Mouse (Mus musculus): ENCODE measurements around the gene Dbnl. TPM values are rescaled to one million over a fixed set of nuclear protein-coding genes. Genes with fewer than 3 reads are reported as not detected.

Dbnl gene
- polyA plus RNA-seq, 1 experiment from 2014 or later: 140 TPM

DNA sequence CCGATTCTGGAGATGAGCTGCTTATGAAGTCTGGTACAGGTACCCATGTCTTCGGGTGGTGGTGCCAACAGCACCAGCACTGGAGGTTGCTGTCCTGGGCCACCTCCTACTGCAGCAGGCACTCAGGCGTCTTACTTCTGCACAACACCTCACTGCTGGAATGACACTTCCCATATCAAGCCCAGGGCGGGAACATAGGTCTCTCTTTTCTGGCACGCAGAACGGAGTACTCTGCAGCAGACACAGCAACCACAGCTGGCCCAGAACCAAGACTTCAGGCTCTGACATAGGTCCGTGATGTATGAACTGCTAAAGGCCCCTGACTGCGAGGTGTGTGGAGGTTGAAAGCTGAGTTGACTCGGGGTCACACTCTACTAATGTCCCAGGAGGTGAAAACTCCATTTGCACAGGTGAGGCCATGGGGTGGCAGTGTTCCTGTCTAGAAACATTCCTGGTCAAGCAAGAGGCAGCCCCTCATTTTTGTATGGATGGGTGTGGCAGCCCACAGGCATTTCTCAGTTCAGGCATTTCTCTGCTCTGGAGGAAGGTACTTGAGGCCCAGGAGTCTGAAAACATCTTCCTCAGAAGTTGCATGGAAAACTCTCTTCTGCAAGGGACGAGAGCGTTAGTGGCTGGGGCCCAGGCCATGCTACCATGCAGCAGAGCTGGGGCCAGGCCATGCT, 40.4 kb downstream of the Dbnl start:
- Histone ChIP-seq H3K36me3 (replicated peaks) (peaks cover 54% of the 10 kb centered on the region), H3K27me3 (ENCODE audit: poor library complexity, severe bottlenecking) (no peaks in the 10 kb centered on the region), H3K9me3 (no peaks in the 10 kb centered on the region), H3K27ac (no peak overlapping the region), H3K4me3 (no peak overlapping the region), H3K4me1 (no peaks in the 10 kb centered on the region)
- DNase-seq (ENCODE audit: extremely low spot score, low spot score): no peak
- 93% methylated on average over 11 of the region's 11 CpGs for WGBS

DNA sequence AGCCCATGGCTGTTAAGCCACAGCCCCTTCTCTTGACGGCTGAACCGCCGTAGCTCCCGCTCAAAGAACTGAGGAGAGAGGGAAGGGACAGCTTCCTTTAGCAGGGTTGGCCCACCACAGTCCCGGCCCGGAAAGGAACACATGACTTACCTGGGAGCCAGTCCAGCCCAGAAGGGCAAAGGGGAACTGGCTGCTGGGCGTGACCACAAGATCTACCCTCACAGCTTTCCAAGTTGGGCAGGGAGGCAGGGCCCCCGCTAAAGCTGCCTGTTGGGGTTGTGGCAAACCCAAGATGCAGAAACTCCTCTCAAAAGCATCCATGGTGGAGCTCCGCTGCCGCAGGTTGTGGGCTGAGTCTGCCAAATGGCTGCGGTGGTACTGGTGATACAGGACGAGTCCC, 41.0 kb downstream of the Dbnl start:
- 94% methylated on average over 12 of the region's 12 CpGs for WGBS
- H3K4me3 ChIP-seq: no peak overlapping the region
- no peak for DNase-seq (ENCODE audit: extremely low spot score, low spot score)
- H3K27ac ChIP-seq: no peak overlapping the region
- no peaks in the 10 kb centered on the region for H3K27me3 ChIP-seq (ENCODE audit: poor library complexity, severe bottlenecking)
- H3K9me3 ChIP-seq: no peaks in the 10 kb centered on the region
- H3K36me3 ChIP-seq (replicated peaks): peaks cover 60% of the 10 kb centered on the region
- no peaks in the 10 kb centered on the region for H3K4me1 ChIP-seq

DNA sequence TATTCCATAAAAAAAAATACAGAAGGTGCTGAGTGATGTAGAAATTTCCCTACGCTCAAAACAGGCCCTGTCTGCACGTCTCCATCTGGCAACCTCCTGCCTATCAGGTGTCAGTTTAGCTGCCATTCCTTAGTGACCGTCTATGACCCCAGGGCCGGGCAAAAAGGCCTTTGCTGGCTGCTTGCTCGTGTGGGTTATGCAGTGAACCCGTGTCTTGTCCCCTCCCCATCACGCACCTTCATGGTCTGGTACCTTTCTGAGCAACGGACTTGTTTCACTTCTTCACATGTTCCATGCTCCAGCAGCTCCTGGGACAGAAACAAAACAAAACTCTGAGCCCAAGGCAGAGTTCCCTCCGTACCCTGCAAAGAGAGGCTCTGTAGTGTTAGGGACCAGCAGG, 46.2 kb downstream of the Dbnl start:
- Histone ChIP-seq H3K27ac (no peak overlapping the region), H3K27me3 (ENCODE audit: poor library complexity, severe bottlenecking) (peaks cover 8% of the 10 kb centered on the region; the same call in 1 of the 2 replicates), H3K4me1 (peaks cover 17% of the 10 kb centered on the region), H3K9me3 (no peaks in the 10 kb centered on the region), H3K36me3 (replicated peaks) (peaks cover 52% of the 10 kb centered on the region), H3K4me3 (no peak overlapping the region)
- 92% methylated on average over 9 of the region's 9 CpGs for WGBS
- no peak for DNase-seq (ENCODE audit: extremely low spot score, low spot score)

GRCm38 (mm10) chr11:5835057-5835456, 46.8 kb downstream of the Dbnl start:
- DNase-seq (ENCODE audit: extremely low spot score, low spot score): no peak
- H3K36me3 ChIP-seq (replicated peaks): peaks cover 47% of the 10 kb centered on the region
- H3K9me3 ChIP-seq: no peaks in the 10 kb centered on the region
- peaks cover 8% of the 10 kb centered on the region; the same call in 1 of the 2 replicates for H3K27me3 ChIP-seq (ENCODE audit: poor library complexity, severe bottlenecking)
- whole genome bisulfite sequencing: 92% methylated on average over 7 of the region's 7 CpGs
- H3K4me1 ChIP-seq: peaks cover 20% of the 10 kb centered on the region
- H3K27ac ChIP-seq: no peak overlapping the region
- H3K4me3 ChIP-seq: no peak overlapping the region

DNA sequence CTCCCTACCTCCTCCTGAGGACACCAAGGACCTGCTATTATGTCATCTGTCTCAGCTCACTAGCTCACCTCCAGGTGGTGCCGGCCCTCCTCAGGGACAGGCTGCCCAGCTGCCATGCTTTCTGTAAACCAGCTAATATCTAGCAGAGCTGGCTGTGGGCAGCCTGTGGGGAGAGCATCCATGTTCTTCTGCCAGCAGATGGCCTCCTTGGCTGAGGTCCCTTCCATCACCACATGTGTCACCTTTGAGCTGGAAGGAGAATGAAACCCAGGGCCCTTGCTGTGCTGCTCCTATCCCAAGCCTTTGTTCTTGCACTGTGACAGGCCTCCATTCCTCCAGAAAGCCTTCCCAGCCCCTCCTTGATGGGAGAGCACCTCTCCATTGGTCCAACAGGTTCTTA, 47.8 kb downstream of the Dbnl start:
- Histone ChIP-seq H3K36me3 (replicated peaks) (peaks cover 39% of the 10 kb centered on the region), H3K27ac (no peak overlapping the region), H3K4me1 (peaks cover 23% of the 10 kb centered on the region), H3K4me3 (peak overlapping the region; percentile 10; the same call in 1 of the 2 replicates), H3K9me3 (no peaks in the 10 kb centered on the region; the same call in 1 of the 2 replicates), H3K27me3 (ENCODE audit: poor library complexity, severe bottlenecking) (peaks cover 8% of the 10 kb centered on the region; the same call in 1 of the 2 replicates)
- WGBS: 74% methylated on average over 1 of the region's 1 CpGs
- DNase-seq (ENCODE audit: extremely low spot score, low spot score): no peak

- DNase-seq (ENCODE audit: extremely low spot score, low spot score): peak; percentile 89
- Histone ChIP-seq H3K9me3 (no peaks in the 10 kb centered on the region; the same call in 1 of the 2 replicates), H3K27me3 (ENCODE audit: poor library complexity, severe bottlenecking) (peaks cover 8% of the 10 kb centered on the region; the same call in 1 of the 2 replicates), H3K4me1 (peaks cover 23% of the 10 kb centered on the region), H3K36me3 (replicated peaks) (peaks cover 26% of the 10 kb centered on the region), H3K27ac (peak within 1 kb of the TSS; percentile 85), H3K4me3 (peak within 1 kb of the TSS; percentile 74)
- under 1% methylated on average over 63 of the region's 63 CpGs for WGBS
Measured at GRCm38 (mm10) chr11:5837251-5838246, 49.3 kb downstream of the Dbnl start, which contains the start of gene Polm. Polm (minus strand) TSS chr11:5838016.

- H3K4me1 ChIP-seq: peaks cover 23% of the 10 kb centered on the region
- H3K4me3 ChIP-seq: no peak overlapping the region
- H3K27me3 ChIP-seq (ENCODE audit: poor library complexity, severe bottlenecking): peaks cover 8% of the 10 kb centered on the region; the same call in 1 of the 2 replicates
- peaks cover under 1% of the 10 kb centered on the region for H3K36me3 ChIP-seq (replicated peaks)
- 84% methylated on average over 7 of the region's 7 CpGs for WGBS
- peaks cover 5% of the 10 kb centered on the region; the same call in 1 of the 2 replicates for H3K9me3 ChIP-seq
- DNase-seq (ENCODE audit: extremely low spot score, low spot score): no peak
- H3K27ac ChIP-seq: no peak overlapping the region
Measured at GRCm38 (mm10) chr11:5840346-5840745, 52.1 kb downstream of the Dbnl start.

GRCm38 (mm10) chr11:5841751-5842150, 53.5 kb downstream of the Dbnl start:
- H3K4me1 ChIP-seq: peaks cover 15% of the 10 kb centered on the region
- 96% methylated on average over 2 of the region's 2 CpGs for WGBS
- H3K27ac ChIP-seq: no peak overlapping the region
- H3K27me3 ChIP-seq (ENCODE audit: poor library complexity, severe bottlenecking): 0 out of 2 replicates have a peak, but pooled peaks cover under 1% of the 10 kb centered on the region
- no peak overlapping the region for H3K4me3 ChIP-seq
- H3K9me3 ChIP-seq: peaks cover 5% of the 10 kb centered on the region; the same call in 1 of the 2 replicates
- H3K36me3 ChIP-seq (replicated peaks): no peaks in the 10 kb centered on the region
- no peak for DNase-seq (ENCODE audit: extremely low spot score, low spot score)

- 88% methylated on average over 3 of the region's 3 CpGs for WGBS
- H3K27me3 ChIP-seq (ENCODE audit: poor library complexity, severe bottlenecking): no peaks in the 10 kb centered on the region
- H3K36me3 ChIP-seq (replicated peaks): no peaks in the 10 kb centered on the region
- H3K9me3 ChIP-seq: peaks cover 5% of the 10 kb centered on the region; the same call in 1 of the 2 replicates
- peaks cover 8% of the 10 kb centered on the region; the same call in 1 of the 2 replicates for H3K4me1 ChIP-seq
- no peak overlapping the region for H3K4me3 ChIP-seq
- H3K27ac ChIP-seq: no peak overlapping the region
- no peak for DNase-seq (ENCODE audit: extremely low spot score, low spot score)
Measured at GRCm38 (mm10) chr11:5843131-5843530, 54.8 kb downstream of the Dbnl start.

- Histone ChIP-seq H3K27me3 (ENCODE audit: poor library complexity, severe bottlenecking) (no peaks in the 10 kb centered on the region), H3K4me1 (no peaks in the 10 kb centered on the region), H3K9me3 (peaks cover 5% of the 10 kb centered on the region; the same call in 1 of the 2 replicates), H3K4me3 (no peak overlapping the region), H3K36me3 (replicated peaks) (no peaks in the 10 kb centered on the region), H3K27ac (no peak overlapping the region)
- DNase-seq (ENCODE audit: extremely low spot score, low spot score): no peak
- WGBS: 84% methylated on average over 7 of the region's 7 CpGs
Measured at GRCm38 (mm10) chr11:5846639-5847345, 58.5 kb downstream of the Dbnl start.

DNA sequence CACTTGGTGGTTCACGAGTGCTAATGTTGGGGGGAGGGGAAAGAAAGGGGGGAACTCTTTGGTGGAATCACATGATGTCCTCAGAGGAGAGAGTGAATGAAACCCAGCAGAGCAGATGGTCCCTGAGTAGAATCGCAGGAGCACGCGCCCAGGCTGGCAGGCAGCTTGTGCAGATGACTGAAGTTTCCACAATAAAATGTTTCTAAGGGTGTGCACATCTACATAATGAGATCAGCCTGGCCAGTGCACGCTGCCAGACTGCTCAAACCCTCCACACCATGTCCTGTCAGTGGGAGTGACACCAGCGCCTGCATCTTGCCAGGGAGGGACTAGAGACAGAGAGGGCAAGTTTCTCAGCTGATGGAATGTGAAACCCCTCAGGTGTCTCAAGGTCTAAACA, 60.5 kb downstream of the Dbnl start:
- 79% methylated on average over 6 of the region's 6 CpGs for WGBS
- H3K27ac ChIP-seq: no peak overlapping the region
- no peaks in the 10 kb centered on the region for H3K9me3 ChIP-seq
- no peak overlapping the region for H3K4me3 ChIP-seq
- no peak for DNase-seq (ENCODE audit: extremely low spot score, low spot score)
- no peaks in the 10 kb centered on the region for H3K36me3 ChIP-seq (replicated peaks)
- no peaks in the 10 kb centered on the region for H3K27me3 ChIP-seq (ENCODE audit: poor library complexity, severe bottlenecking)
- no peaks in the 10 kb centered on the region for H3K4me1 ChIP-seq

- Histone ChIP-seq H3K36me3 (replicated peaks) (no peaks in the 10 kb centered on the region), H3K4me3 (no peak overlapping the region), H3K9me3 (no peaks in the 10 kb centered on the region), H3K4me1 (no peaks in the 10 kb centered on the region), H3K27ac (no peak overlapping the region), H3K27me3 (ENCODE audit: poor library complexity, severe bottlenecking) (no peaks in the 10 kb centered on the region)
- 63% methylated on average over 2 of the region's 2 CpGs for WGBS
- no peak for DNase-seq (ENCODE audit: extremely low spot score, low spot score)
Measured at GRCm38 (mm10) chr11:5849316-5849715, 61.0 kb downstream of the Dbnl start.
